Mouse (Mus musculus) CD4-positive helper T cell, adult 2 months (primary cell): ENCODE results near the gene Asic1.

Experiments used
- DNase-seq: peaks from one replicate; pipeline ENCODE4 v3.0.0-alpha.2; 2012; ENCODE audit warnings: low read depth, missing footprints, low spot score

Asic1 gene

DNA sequence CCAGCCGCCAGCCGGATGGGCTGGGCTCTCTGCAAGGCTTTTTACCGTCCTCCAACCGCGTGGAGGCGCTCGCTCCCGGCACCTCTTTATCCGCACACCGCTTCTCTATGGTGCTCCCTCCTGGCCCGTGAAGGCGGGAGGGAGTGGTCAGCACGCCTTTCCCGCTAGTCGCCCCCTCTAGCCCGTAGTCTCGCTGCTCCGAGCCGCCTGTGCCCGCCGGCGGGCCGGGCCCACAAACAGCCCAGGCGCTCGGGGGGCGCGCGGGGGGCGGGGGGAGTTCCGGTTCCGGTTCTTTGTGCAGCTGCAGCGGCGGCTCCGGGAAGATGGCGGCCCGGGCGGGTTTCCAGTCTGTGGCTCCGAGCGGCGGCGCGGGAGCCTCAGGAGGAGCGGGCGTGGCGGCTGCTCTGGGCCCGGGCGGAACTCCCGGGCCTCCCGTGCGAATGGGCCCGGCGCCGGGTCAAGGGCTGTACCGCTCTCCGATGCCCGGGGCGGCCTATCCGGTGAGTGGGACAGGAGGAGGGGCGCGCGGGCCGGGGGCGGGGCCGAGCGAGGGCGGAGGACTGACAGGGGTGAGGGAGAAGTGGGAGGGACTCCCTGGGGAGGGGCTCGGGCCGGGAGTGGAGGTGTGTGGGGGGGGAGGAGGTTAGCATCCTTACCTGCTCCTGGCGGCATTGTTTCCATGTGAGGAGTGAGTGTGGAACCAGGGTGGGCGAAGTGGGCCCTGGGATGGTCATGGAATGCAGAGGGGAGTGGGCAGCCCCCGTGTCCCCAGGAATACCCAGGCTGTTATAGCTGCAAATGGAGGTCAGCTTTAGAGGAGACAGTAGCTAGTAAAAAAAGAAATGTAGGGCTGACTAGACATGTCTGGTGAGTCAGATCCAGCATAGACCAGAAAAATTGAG is 32.1 kb downstream of the Asic1 start, which contains the start of gene Smarcd1:
Smarcd1 (plus strand) TSS at position 131 of the 902 bp plus-strand sequence.
- DNase-seq: peak; percentile 91

DNA sequence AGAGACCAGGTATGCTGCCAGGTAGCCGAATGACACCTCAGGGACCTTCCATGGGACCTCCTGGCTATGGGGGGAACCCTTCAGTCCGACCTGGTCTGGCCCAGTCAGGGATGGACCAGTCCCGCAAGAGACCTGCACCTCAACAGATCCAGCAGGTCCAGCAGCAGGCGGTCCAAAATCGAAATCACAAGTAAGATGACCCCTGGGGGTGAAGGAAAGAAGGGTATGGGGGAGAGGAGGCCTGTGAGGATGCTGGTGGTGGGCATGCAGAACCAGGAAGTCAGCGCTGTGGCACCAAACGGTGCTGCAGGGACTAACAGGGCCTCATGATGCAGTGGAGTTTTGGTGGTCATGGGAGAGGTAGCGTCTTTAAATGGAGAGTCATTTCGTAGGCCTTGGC is 32.9 kb downstream of the Asic1 start:
- DNase-seq: peak; percentile 28

DNA sequence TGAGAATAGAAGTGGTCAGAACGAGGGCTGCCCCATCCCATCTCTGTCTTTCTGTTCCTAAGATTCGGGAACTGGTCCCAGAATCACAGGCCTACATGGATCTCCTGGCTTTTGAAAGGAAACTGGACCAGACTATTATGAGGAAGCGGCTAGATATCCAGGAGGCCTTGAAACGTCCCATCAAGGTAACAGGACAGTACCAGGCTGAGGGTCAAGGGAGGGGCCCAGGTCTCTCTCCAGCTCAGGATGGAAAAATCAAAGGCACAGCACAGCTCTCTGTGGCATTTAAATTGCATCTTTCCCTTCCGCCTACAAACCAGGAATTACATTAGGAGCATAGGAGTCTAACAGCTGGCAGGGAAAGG is 33.5 kb downstream of the Asic1 start:
- DNase-seq: no peak

DNA sequence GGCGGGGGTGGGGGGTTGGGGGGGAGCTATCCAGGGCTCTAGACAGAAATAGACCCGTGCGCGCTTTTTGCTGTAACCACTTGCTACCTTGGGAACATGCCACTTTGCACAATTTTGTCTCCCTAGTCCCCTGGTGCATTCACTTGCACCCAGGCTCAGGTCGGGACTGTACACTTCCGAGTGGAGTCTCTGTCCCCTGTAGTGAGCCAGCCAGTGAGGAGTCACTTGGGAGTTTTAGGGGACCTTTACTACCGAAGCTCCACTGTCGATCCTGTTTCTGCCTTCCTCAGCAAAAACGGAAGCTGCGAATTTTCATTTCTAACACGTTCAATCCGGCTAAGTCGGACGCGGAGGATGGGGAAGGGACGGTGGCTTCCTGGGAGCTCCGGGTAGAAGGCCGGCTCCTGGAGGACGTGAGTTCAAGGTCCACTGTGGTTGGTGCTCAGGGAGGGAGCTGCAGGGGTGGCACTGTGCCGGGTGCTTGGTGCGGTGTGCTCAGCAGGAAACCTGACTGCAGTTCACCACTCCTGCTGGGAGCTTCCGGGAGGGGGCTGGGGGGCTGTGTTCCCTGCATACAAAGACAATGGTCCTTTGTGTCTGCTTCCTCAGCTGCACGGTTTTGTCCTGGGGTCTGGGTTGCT is 34.0 kb downstream of the Asic1 start:
- no peak for DNase-seq

DNA sequence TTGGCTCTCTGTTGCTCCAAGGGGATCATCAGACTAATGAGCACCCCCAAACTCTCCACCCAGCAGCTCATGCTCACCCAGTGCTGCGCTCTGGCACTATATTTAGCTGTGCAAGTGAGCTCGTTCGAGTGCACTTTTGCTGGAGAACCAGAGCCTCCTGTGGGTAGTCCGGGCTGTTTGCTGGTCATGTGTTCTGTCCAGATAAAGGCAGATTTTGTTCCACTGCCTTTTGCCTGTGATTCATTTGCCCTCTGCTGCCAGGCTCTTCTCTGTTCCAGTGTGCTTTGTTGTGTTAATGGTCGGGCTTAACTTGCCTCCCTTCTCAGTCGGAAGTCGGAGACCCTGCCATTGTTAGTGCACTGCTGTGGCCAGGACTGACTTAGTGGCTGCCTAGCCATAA is 34.7 kb downstream of the Asic1 start:
- DNase-seq: no peak

DNA sequence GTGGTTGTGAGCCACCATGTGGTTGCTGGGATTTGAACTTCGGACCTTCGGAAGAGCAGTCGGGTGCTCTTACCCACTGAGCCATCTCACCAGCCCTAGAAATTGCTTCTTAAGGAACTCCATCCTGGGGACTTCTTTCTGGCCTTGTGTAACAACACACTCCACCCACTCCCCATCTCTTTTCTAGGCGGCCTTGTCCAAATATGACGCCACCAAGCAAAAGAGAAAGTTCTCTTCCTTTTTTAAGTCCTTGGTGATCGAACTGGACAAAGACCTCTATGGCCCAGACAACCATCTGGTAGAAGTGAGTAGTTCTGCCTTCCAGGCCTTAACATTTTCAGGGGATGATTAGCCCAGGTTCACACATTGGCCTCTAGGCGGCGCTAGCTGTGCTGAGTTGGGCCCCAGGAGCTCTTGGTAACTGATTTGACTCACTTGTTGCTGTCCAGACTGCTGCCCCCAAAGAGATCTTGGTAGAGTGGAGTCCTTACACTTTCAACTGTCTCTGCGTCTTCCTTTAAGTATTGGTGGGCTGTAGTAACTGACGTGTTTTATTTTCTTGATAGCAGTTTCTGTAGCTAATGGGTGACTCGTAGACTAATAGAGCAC is 35.4 kb downstream of the Asic1 start, which contains the start of gene Gm17349:
Gm17349 (minus strand) TSS at position 51 of the 609 bp plus-strand sequence.
- DNase-seq: peak; percentile 66

DNA sequence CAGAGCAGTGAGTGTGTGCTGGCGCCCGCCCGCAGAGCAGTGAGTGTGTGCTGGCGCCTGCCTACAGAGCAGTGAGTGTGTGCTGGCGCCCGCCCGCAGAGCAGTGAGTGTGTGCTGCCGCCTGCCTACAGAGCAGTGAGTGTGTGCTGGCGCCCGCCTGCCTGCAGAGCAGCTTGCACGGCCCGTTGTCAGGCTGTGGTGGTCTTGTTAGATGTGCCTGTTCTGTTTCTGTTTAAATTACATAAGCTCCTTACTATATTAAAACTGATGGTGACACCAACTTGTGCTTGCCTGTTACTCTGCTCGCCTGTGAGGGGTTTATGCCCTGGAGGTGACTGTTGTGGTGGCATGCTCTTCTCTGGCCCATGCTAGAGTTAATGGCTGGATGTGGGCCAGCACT is 38.0 kb downstream of the Asic1 start:
- no peak for DNase-seq

DNA sequence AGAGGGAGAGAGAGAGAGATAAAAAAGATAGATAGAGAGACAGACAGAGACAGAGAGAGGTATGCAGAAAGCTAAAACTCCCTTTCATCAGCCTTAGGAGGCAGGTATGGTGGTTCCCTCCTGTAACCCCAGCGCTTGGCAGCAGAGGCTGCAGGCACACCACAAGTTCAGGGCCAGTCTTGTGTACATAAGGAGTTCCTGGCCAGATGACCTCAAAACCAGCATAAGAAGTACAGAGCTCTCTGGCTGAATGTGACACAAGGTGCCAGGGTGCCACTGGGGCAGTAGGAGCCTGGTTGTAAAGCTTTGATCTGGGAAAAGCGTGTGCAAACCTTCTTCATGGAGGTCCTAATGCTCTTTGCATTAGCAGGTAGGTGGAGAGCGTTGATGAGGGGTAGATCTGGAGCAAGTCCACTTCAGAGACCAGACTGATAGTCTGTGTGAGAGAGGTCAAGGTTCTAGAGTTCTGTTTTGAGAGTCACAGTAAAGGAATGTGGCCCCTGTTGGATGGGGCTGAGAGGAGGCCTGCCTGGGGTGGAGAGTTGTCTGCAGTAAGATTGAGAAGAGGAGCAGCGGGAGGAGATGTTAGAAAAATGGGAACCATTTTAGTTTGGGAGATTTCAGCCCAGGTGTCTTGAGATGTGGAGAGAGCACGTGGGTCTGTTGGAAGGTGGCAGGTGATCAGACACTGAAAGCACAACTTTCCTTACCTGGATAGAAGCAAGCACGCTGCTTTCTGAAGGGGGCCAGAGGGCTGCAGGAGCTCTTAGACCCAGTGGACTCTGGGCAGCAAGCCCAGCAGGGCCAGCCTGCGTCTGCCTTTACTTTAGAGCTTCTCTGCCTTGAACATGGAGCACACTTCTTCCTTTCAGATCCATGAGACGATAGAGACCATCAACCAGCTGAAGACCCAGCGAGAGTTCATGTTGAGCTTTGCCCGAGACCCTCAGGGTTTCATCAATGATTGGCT is 40.3 kb downstream of the Asic1 start:
- DNase-seq: no peak

DNA sequence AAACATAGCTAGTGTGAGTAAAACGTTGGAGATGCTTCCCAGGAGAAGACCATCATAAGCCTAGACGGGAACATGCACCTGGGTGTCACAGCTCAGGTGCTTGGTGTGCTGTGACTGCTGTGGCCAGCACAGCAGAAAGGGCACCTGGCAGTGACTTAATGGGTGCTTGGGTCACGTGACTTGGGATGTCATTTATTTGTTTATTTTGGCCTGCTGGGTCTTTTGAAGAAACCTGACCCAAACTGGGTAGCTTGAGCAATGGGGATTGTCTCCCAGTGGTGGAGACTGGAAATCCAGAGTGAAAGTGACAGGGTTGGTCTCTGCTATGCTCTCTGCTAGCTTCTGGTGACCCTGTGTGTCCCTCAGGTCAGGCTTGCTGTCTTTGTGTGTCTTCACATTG is 41.3 kb downstream of the Asic1 start:
- DNase-seq: no peak

DNA sequence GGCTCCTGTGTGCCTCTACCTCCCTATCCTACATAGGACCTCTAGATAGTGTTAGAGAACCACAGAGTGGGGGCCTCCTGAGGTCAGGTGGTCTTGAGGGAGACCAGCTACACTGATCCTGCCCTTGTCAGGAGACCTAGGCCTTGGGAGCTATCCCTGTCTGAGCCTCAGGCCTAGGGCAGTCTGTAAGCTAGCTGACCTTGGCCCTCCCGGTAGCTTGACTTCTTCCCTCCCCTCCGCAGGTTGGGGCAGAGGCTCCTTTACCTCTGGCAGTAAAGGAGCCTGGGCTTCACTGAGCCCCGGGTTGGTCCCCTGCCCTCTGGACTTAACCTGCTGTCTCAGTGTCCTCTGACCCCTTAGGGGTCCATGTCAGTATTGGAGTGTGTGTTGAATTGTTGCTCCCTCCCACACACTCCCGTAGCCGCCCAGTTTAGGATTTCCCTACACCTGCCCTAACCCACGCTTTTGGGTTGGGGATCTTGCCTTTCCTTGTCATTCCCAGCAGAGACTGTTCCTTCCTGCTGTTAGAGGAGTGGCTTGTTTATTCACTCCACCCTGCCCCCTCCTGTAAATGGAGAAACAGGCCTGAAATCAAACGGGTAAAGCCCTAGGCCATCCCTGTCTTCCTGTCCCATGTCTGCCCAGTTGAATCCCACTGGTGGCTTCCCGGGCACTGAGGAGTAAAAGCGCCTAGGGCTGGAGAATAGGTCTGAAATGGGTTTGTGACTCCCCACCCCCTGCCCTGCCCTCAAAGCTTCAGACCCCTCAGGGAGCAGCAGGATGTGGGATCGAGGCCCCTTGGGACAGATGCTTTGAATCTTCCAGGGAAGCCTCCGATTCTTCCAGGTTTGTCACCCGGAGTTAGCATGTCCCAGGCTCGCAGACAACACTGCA is 42.7 kb downstream of the Asic1 start:
- DNase-seq: no peak

DNA sequence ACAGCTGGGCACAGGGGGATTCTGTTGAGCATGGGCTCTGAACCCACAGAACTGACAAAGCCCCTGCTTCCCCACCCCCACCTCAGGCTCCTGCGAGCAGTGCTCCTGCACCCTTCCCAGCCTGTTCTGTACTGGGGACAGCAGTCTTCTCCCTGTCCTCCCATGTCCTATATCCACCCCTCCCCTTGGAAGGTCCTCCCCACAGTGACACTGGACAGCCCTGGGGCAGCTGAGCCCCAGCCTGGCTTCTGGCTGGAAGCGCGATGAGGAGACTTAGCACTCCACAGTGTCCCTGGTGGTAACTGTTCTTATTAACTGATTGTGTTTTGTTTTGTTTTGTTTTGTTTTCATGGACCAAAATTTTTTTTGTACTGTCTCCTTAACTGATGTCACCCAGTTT is 43.4 kb downstream of the Asic1 start:
- no peak for DNase-seq

DNA sequence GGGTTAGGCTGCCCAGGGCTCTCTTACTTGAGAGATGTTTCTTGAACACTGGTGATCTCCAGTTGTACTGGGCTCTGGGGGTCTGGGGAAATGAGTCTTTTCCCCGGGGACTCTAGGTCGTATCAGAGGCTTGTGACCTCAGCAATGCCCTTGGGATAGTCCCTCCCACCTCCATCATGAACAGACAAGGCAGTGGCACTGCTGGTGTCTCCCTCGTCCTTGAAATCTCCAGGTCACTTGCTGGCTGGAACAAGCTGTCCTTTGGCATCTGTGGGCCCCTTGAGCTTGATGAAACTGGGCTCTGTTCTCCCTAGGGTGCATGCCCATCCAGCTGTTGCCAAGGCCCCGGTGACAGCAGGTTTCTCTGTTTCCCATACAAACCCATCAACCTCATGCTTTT is 44.0 kb downstream of the Asic1 start:
- DNase-seq: no peak

DNA sequence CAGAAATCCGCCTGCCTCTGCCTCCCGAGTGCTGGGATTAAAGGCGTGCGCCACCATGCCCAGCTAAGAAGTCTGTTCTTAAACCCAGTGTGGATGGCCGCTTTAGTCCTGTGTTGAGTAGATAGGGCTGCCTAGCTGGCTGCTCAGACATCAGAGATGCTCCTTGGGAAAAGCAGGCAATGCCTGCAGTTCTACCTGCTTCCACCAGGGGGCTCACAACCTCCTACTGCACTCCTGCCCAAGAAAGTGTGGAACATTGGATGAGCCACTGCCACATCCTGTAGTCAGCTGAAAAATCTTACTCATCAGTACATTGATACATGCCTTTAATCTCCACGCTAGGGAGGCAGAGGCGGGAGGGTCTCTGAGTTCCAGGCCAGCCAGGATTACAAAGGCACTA is 44.7 kb downstream of the Asic1 start:
- DNase-seq: peak; percentile 71

DNA sequence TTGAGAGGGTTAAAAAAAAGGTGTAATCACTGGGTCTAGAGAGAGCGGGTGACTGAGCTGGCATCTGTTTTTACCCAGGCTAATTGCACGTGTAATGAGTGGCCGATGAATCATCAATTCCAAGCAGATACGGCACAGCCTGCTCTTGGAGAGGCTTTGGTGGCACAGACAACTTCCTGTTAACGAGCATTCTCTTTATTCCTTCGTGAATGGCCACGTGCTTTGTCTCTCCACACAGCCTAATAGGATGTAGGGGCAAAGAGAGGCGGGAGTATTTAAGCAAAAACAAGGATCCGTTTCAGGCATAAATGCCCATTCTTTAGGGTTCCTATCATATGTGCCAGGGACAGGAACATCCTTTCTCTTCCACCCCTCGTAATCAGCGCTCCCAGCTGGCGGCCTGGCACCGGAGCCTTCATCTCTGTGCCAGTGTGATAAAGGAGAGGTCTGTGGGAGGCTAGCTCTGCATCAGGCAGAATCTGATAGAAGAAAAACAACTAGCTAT is 45.2 kb downstream of the Asic1 start:
- no peak for DNase-seq

DNA sequence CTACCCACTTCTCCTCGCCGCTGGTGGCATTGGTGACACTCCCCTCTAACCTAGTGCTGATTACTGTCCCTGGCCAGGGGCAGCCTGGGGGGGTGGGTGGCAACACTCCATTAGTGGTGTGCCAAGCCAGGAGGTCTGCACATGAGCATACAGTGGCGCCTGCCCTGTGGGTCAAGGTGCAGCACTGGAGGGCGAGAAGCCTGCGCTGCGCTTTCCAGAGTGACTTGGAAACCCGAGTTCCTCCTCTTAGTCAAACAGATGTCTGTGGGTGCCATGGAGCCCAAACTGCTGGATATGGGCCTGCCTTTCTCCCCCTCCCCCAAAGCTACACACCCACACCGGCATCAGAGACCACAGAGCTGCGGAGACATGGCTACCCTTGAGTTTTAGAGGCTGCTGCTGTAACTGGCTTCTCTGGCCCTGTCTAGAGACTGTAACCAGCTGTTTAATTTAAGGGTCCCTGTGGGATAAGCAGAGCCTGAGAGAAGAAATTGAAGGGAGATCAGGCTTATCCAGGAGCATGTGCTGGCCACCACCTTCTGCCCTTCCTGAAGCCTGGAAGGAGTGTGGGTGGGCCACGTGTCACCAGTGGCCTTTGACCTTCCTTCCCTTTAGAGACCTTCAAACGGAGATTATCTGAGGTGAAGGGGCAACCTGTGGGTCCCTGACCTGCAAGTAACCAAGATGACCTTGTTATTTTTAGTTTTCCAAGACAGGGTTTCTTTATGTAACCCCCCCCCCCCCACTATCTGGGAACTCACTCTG is 46.0 kb downstream of the Asic1 start:
- no peak for DNase-seq

DNA sequence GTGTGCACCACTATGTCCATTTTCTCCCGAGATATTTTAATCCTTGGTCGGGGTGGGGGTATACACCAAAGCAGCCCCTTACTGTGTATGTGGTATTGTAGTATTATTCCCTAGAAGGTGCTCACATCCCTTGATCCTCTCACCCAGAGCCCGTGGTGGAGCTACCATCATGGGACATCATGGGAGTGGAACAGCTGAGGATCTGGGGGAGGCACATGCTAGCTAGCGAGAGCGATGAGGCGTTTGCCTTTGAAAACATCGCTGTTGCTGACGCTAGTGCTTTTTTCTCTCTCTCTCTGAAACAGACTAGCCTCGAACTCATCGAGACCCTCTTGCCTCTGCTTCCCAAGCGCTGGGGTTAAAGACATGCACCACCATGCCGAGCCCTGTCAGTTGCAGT is 46.6 kb downstream of the Asic1 start:
- DNase-seq: no peak

DNA sequence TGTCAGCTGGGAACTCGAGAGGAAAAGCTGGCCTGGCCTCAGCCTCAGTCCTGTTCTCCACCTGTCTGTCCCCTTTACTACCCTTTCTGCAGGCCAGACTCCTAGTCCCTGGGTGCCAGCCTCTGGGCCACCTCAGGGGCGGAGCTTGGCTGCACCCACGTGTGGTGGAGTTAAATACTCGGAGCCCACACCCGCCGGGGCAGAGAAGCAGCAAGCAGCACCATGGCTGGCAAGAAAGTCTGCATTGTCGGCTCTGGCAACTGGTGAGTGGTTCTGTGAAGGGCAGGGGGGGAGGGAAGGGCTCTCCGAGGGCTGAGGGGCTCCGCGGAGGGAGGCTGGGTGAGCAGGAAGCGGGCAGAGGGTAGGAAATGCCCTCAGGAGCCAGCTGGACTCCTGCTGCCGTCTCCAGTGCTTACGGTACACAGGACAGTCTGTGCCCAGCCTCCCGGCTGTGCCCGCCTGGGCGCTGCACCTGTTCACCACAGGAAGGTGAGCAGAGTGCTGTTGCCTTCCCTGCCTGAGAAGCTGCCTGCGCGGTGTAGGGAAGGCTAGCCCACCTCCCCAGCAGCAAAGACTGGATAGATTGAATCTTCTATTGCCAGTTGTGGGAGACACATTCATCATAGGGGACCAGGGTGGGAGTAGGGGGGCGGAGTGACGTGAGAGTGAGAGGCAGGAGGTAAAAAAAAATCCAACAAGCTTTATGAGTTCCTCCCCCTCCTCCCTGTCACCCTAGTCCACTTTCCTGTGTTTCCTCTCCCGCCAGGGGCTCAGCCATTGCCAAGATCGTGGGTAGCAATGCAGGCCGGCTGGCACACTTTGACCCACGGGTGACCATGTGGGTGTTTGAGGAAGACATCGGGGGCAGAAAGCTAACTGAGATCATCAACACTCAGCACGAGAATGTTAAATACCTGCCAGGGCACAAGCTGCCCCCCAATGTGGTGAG is 47.5 kb downstream of the Asic1 start, which contains the start of gene Gpd1:
Gpd1 (plus strand) TSS at position 130 of the 949 bp plus-strand sequence.
- no peak for DNase-seq

DNA sequence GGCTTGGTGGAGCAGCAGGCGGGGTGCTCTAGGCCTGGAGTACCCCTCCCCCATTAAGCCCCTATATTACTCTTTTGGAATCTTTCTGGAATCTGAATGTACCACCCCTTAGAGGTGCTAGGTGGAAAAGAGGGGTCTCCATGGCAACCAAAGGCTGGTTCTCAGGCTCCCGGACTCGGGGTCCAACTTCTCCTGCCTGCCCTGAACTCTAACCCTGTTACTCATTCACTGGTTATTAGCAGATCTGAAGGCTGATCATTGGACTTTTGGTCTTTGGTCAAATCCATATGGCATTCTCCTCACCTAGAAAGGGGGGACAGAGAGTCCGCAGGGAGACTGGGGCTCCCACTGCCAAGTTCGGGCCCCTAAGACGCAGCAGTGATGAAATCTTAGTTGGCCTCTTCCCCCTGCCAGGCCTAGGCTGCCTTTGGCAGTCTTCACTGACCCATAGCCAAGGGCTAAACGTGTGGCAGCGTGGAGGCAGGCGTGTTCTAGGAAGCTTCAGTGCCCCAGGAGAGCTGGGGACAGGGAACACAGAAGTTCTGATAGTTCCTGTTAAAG is 48.4 kb downstream of the Asic1 start:
- no peak for DNase-seq
